Mouse (Mus musculus) kidney, adult 11 months (tissue): ENCODE data around the gene Olfr685.

ENCODE experiments used
- DNase-seq: peaks from one replicate; pipeline ENCODE4 v3.0.0; 2022

Gene Olfr685

GRCm38 (mm10) chr7:105185912-105186311, at the start of gene Olfr685:
Gene Olfr685, minus strand, starts transcription at chr7:105186012.
- no peak for DNase-seq

GRCm38 (mm10) chr7:105229386-105229785, 43.6 kb upstream of the Olfr685 start:
- no peak for DNase-seq

GRCm38 (mm10) chr7:105228138-105228537, 42.3 kb upstream of the Olfr685 start:
- DNase-seq: peak; percentile 55

GRCm38 (mm10) chr7:105226703-105227102, 40.9 kb upstream of the Olfr685 start:
- DNase-seq: no peak

- DNase-seq: no peak
These were observed 40.3 kb upstream of the Olfr685 start for GRCm38 (mm10) chr7:105226072-105226471.

GRCm38 (mm10) chr7:105218281-105218680, 32.5 kb upstream of the Olfr685 start:
- DNase-seq: no peak

- no peak for DNase-seq
These were observed 28.9 kb upstream of the Olfr685 start for GRCm38 (mm10) chr7:105214761-105215160.

- no peak for DNase-seq
These were observed 21.6 kb upstream of the Olfr685 start, which contains the start of gene Olfr686 for GRCm38 (mm10) chr7:105207385-105207784. Gene Olfr686, minus strand, starts transcription at chr7:105207485.

GRCm38 (mm10) chr7:105170773-105171172, 15.0 kb downstream of the Olfr685 start:
- DNase-seq: no peak

DNA sequence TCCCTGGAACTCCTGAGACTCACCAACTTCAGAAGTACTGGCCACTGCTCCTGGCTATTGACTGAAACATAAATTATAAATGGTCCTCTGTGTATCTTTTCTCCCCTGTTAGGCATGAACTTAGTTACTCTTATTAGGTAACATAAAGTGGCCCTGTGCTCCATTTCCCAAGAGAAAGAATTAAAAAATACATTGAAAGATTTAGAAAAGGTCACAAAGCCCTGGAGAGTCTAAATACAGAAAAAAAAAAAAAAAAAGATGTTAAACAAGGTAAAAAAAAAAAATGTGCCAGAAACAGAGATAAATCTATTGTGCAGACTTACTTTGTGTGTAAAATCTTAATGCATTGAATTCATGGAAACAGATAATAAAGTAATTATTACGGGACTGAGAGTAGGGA, 22.3 kb downstream of the Olfr685 start, which contains the start of gene Olfr684:
Gene Olfr684, minus strand, starts transcription at position 101 of the 400 bp plus-strand sequence.
- DNase-seq: no peak

DNA sequence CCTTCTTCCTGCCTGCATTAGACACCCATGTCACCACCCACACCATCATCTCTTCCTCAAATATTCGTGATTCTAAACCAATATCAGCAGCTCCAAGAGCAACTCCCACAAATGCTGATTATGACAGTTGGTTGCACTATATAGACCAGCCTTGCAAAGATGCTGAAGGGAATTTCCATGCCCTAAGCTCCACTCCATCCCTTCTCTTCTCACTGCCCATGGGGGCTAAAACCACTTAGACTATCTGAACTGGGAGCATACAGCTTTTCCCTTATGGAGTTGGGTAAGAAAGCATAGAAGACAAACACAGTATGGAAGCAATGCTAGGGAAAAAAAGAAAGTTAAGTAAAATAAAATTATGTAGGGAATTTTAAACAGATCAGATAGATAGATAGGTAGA, 38.9 kb downstream of the Olfr685 start, which contains the start of gene Olfr683:
Gene Olfr683, minus strand, starts transcription at position 101 of the 400 bp plus-strand sequence.
- DNase-seq: no peak

DNA sequence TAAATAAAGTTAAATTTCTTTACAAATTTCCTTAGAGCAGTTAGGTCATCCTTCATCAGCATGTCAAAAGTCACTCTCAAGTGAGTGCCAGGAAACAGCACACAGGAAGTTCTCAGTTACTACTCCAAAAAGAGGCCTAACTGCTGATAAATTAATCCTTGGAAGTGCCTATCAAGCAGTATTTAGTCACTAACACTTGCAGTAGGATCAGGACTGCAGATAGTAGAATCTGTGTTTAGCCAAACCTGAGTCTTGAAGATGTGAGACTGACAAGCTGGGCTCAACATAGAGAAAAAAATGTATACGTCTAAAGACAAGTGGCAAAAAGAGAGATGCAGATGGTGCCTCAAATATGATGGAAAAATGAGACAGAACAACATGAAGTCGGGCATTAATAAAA, 44.5 kb downstream of the Olfr685 start:
- no peak for DNase-seq
